Mouse (Mus musculus): ENCODE measurements around the gene Lgi1. TPM values are rescaled to one million over a fixed set of nuclear protein-coding genes. Genes with fewer than 3 reads are reported as not detected.

Lgi1 gene
- polyA plus RNA-seq (2016; fragmentation: Nextera tagmentation; extraction: Ambion mirVana): 4.0 and 4.4 TPM in 2 replicates

DNA sequence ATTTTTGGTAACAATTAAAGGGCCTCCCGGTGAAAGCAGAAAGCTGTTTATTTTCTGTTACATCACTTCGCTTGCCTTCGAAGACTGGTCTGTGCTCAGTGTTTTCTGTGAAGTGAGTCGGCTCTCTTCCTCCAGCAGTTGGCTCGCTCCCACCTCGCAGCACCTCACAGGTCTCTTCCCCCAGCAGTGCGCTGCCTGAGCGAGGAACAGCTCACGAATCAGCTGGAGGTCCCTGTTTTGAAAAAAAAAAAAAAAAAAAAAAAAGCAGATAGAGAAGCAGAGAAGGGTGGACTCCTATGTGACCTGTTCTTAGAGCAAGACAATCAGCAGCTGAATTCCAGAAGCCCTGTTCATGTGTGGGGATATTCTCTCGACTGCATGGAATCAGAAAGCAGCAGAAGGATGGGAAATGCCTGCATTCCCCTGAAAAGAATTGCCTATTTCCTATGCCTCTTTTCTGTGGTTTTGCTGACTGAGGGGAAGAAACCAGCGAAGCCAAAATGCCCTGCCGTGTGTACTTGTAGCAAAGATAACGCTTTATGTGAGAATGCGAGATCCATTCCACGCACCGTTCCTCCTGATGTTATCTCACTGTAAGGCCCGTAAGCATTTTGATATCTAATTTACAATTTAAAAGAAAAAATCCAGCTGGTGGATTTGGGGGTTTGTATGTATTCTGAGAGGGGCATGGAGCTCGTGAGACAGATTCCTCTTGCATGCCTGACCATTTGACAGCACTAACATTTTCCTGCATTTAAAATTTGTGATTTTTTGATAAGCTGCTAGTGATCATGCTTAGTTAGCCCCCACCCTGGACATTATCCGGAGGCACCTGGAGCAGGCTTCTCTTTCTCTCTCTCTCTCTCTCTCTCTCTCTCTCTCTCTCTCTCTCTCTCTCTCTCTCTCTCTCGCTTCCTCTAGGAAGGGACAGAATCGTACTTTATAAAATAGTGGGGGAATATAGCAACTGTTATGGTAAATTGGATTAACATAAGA, at the start of gene Lgi1:
Gene Lgi1, plus strand, starts transcription at position 32 of the 996 bp plus-strand sequence.
- Histone ChIP-seq H3K27me3 (replicated peaks) (no peaks in the 10 kb centered on the region), H3K36me3 (no peaks in the 10 kb centered on the region), H3K27ac (no peak within 1 kb of the TSS), H3K4me2 (replicated peaks) (peak within 1 kb of the TSS; percentile 51), H3K9ac (0 out of 2 replicates have a peak within 1 kb of the TSS, but pooled peaks have one; percentile 23), H3K4me3 (no peak within 1 kb of the TSS), H3K9me3 (no peaks in the 10 kb centered on the region), H3K4me1 (peaks cover 7% of the 10 kb centered on the region; the same call in 1 of the 2 replicates)
- 35% methylated on average over 21 of the region's 21 CpGs for WGBS
- ATAC-seq (ENCODE audit: low FRiP score, low read depth): peak; percentile 72; the same call in 1 of the 2 replicates

DNA sequence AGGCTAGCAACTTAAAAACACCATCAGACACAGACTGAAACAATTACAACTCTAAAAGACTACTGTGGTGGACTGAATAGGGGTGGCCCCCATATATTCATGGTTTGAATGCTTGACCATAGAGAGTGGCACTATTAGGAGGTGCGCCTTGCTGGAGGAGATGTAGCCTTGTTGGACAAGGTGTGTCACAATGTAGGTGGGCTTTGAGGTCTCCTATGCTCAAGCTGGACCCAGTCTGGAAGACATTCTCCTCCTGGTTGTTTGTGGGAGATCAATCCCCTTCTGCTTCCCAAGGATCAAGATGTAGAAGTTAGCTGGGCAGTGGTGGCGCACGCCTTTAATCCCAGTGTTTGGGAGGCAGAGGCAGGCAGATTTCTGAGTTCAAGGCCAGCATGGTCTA, 46.6 kb upstream of the Lgi1 start:
- Histone ChIP-seq H3K27ac (no peak overlapping the region), H3K9ac (no peak overlapping the region), H3K4me2 (replicated peaks) (no peak overlapping the region), H3K4me1 (0 out of 2 replicates have a peak, but pooled peaks cover under 1% of the 10 kb centered on the region), H3K4me3 (no peak overlapping the region), H3K36me3 (peaks cover 28% of the 10 kb centered on the region; the same call in 1 of the 2 replicates), H3K9me3 (no peaks in the 10 kb centered on the region), H3K27me3 (replicated peaks) (no peaks in the 10 kb centered on the region)
- no peak for ATAC-seq (ENCODE audit: low FRiP score, low read depth)
- 99% methylated on average over 3 of the region's 3 CpGs for WGBS

DNA sequence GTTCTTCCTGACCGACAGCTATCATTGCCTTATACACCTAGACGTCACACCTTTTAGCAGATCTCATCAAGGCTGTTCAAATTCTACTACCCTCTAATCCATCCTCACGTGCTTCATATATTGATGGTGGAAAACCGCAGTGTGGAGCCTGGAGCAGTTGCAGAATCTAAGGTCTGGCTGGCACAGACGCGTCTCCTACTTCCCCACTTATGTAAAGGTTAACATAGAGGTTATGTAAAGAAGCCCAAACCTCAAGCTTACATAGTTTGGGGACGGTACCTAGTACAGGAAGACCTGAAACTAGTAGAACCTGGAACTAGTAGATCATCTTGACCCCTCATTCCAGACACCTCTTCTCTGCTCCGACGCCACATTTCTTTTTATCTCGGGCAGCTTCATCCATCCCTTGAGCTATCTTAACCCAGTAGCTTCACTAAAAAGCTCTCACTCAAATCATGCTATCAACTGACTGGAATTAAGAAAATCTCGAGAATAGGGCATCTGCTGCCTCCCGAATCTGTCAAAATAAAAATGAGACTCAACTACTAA, 40.9 kb upstream of the Lgi1 start:
- peak overlapping the region; percentile 80 for H3K27ac ChIP-seq
- WGBS: 12% methylated on average over 12 of the region's 12 CpGs
- peak overlapping the region; percentile 57 for H3K4me3 ChIP-seq

DNA sequence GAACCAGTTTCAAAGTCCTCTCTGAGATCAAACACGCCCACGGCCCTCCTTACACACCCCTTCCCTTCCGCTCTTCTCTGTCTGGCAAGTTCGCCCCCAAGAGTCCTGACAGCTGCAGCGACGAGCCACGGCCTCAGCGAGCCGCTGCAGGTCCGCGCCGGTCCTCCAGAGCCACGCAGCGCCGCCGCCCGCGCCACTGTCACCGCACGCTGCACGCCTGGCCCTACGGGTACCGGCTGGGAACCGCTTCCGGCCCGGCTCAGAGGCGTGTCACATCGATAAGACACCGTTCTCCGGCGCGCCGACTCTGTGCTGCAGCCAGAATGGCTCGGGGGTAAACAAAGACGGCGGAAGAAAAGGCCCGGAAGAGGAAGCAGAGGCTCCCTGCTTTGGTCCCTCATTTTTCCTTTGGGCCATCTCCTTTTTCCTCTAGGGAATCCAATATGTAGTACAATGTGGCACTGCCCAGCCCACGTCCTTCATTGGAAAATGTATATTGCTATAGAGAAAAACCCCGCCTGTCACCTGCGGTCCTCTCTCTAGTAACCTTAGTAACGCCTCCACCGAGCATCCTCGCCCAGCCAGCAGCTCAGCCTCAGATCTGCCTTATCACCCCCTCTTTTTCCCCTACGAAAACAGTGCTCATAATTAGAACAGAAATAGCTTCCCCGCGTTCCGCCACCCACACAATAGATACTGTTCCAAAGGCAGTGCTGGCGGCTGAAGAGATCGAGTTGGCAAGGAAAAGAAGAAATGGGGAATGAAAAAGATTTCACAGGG, 40.2 kb upstream of the Lgi1 start, which contains the start of gene Fra10ac1:
Gene Fra10ac1, minus strand, starts transcription at position 252 of the 780 bp plus-strand sequence.
- H3K36me3 ChIP-seq: no peaks in the 10 kb centered on the region
- peak; percentile 98 for ATAC-seq (ENCODE audit: low FRiP score, low read depth)
- peak within 1 kb of the TSS; percentile 64 for H3K9ac ChIP-seq
- peak within 1 kb of the TSS; percentile 57 for H3K4me3 ChIP-seq
- peak within 1 kb of the TSS; percentile 69 for H3K4me2 ChIP-seq (replicated peaks)
- peak within 1 kb of the TSS; percentile 80 for H3K27ac ChIP-seq
- H3K27me3 ChIP-seq (replicated peaks): no peaks in the 10 kb centered on the region
- under 1% methylated on average over 49 of the region's 49 CpGs for WGBS
- no peaks in the 10 kb centered on the region for H3K9me3 ChIP-seq
- H3K4me1 ChIP-seq: peaks cover 9% of the 10 kb centered on the region

More for the DNA sequence above, 40.9 kb upstream of the Lgi1 start:
- peaks cover 9% of the 10 kb centered on the region for H3K4me1 ChIP-seq
- H3K4me2 ChIP-seq (replicated peaks): peak overlapping the region; percentile 69
- peak; percentile 16 for ATAC-seq (ENCODE audit: low FRiP score, low read depth)
- H3K36me3 ChIP-seq: peaks cover 5% of the 10 kb centered on the region; the same call in 1 of the 2 replicates
- no peaks in the 10 kb centered on the region for H3K27me3 ChIP-seq (replicated peaks)
- H3K9me3 ChIP-seq: no peaks in the 10 kb centered on the region
- peak overlapping the region; percentile 64 for H3K9ac ChIP-seq

DNA sequence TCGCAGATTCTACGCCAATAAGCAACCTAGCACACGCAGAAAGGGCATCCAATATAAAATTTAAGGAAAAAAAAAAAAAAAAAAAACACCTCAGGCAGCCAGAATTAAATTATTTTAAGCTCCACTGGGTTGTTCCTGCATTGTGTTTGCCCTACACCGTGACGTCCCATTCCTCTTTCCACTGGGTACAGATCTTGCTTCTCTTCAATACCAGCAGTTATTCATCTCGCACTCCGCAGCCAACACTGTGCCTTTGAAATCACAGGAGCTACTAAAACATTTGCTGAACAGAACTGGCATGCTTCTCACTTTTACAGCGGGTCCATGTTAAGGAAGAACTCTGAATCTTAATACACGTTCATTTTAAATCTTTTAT, 39.7 kb upstream of the Lgi1 start:
- peak overlapping the region; percentile 80 for H3K27ac ChIP-seq
- peaks cover 9% of the 10 kb centered on the region for H3K4me1 ChIP-seq
- H3K4me2 ChIP-seq (replicated peaks): peak overlapping the region; percentile 69
- H3K4me3 ChIP-seq: peak overlapping the region; percentile 57
- peak overlapping the region; percentile 64 for H3K9ac ChIP-seq
- no peaks in the 10 kb centered on the region for H3K27me3 ChIP-seq (replicated peaks)
- H3K9me3 ChIP-seq: no peaks in the 10 kb centered on the region
- WGBS: 13% methylated on average over 9 of the region's 9 CpGs
- H3K36me3 ChIP-seq: no peaks in the 10 kb centered on the region
- peak; percentile 54 for ATAC-seq (ENCODE audit: low FRiP score, low read depth)

DNA sequence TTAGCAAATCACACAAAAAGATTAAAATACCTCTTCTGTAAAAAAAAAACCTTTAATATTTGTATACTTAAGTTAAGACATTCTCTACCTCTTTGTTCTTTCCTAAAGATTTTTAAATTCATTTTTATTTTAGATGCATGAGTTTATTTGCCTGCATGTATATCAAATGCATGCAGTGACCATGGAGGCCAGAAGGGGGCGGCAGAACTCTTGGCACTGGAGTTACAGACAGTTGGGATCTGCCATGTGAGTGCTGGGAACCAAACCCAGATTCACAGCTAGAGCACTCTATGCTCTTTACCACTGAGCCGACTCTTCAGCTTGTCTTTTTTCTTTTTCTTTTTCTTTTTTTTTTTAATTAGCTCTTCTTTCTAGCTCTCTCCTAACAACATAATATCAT, 35.6 kb upstream of the Lgi1 start:
- WGBS: 56% methylated on average over 2 of the region's 2 CpGs
- no peak overlapping the region for H3K4me2 ChIP-seq (replicated peaks)
- ATAC-seq (ENCODE audit: low FRiP score, low read depth): no peak
- no peaks in the 10 kb centered on the region for H3K27me3 ChIP-seq (replicated peaks)
- H3K4me3 ChIP-seq: no peak overlapping the region
- no peaks in the 10 kb centered on the region for H3K36me3 ChIP-seq
- peaks cover 2% of the 10 kb centered on the region; the same call in 1 of the 2 replicates for H3K4me1 ChIP-seq
- no peak overlapping the region for H3K27ac ChIP-seq
- no peak overlapping the region for H3K9ac ChIP-seq
- H3K9me3 ChIP-seq: no peaks in the 10 kb centered on the region

DNA sequence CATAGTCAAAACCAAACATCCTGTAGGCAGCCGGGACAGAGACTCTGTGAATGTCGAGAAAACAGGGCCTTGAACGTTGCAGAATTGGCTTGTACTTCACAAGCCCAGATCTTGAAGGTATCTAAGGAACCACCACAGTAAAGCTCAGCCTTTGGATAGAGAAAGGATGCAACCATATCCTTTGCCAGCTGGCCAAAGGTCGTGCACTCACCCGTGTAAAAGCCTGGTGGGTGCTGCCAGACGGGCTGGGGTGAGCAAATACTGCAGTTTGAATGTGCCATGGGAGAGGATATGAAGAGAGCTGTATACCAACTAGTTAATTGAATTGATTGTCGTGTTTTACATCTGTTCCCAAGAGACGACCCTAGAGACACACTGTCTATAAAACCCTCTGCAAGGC, 32.2 kb upstream of the Lgi1 start:
- H3K4me3 ChIP-seq: no peak overlapping the region
- H3K27ac ChIP-seq: no peak overlapping the region
- WGBS: 17% methylated on average over 8 of the region's 8 CpGs
- H3K27me3 ChIP-seq (replicated peaks): no peaks in the 10 kb centered on the region
- ATAC-seq (ENCODE audit: low FRiP score, low read depth): no peak
- H3K36me3 ChIP-seq: no peaks in the 10 kb centered on the region
- H3K9me3 ChIP-seq: no peaks in the 10 kb centered on the region
- H3K4me2 ChIP-seq (replicated peaks): no peak overlapping the region
- no peaks in the 10 kb centered on the region for H3K4me1 ChIP-seq
- H3K9ac ChIP-seq: no peak overlapping the region

DNA sequence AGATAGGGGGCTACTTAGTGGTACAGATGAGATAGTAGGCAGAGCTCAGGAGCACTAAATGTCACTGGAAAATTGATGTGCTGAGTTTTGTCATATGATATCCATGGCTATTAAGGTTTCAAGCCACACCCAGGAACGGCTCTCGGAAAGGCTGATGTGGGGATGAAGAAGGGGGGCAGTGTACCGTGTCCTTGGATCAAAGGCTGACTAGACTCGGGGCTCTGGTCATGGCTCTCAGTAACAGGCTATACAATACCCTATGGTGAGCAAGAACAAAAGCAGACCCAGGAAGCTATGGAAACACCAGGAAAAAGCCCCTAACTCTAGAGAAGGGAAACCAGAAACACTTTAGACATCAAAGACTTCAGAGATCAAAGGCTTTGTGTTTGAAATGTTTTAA, 31.8 kb upstream of the Lgi1 start:
- WGBS: 7% methylated on average over 4 of the region's 4 CpGs
- no peaks in the 10 kb centered on the region for H3K4me1 ChIP-seq
- no peak overlapping the region for H3K27ac ChIP-seq
- ATAC-seq (ENCODE audit: low FRiP score, low read depth): no peak
- no peak overlapping the region for H3K4me3 ChIP-seq
- no peaks in the 10 kb centered on the region for H3K9me3 ChIP-seq
- no peaks in the 10 kb centered on the region for H3K27me3 ChIP-seq (replicated peaks)
- H3K9ac ChIP-seq: no peak overlapping the region
- no peaks in the 10 kb centered on the region for H3K36me3 ChIP-seq
- H3K4me2 ChIP-seq (replicated peaks): no peak overlapping the region

DNA sequence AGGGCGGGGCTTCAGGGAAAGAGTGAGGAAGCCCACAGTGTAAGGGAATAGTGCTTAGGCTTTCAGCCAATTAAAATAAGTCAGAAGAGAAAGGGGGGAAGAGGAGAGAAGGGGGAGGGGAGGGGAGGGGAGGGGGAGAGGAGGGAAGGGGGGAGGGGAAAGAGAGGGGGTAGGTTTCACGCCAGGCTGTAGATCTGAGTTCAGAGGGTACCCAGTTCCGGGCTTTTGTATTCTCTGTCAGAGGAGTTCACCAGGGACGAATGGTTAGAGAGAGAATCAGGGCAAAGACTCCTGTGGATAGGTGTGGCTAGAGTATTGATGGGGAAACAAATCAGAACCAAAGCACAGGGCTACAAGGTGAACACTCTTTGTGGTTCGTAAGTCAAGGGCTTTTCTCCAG, 27.8 kb upstream of the Lgi1 start:
- no peak overlapping the region for H3K27ac ChIP-seq
- WGBS: 74% methylated on average over 5 of the region's 5 CpGs
- no peak overlapping the region for H3K9ac ChIP-seq
- peaks cover 11% of the 10 kb centered on the region; the same call in 1 of the 2 replicates for H3K4me1 ChIP-seq
- H3K9me3 ChIP-seq: no peaks in the 10 kb centered on the region
- H3K27me3 ChIP-seq (replicated peaks): no peaks in the 10 kb centered on the region
- H3K4me3 ChIP-seq: no peak overlapping the region
- no peak for ATAC-seq (ENCODE audit: low FRiP score, low read depth)
- H3K4me2 ChIP-seq (replicated peaks): no peak overlapping the region
- H3K36me3 ChIP-seq: no peaks in the 10 kb centered on the region

DNA sequence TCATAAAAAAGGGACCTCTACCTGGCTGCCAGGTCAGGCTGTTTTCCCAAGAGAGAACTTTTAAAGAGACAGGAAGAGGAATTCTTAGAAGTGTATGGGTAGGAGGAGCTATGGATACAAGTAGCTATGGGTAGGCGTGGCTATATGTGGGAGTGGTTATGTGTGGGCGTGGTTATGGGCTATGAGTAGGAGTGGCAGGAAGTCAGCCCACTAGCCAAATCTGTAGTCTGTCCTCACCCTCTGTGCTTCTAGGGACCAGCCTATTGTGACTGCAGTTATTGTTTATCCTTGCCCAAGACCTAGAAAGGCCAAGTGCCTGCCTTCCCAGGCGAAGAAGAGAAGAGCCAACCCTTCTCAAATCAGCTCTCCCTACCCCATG, 26.5 kb upstream of the Lgi1 start:
- Histone ChIP-seq H3K4me1 (peaks cover 11% of the 10 kb centered on the region; the same call in 1 of the 2 replicates), H3K9me3 (no peaks in the 10 kb centered on the region), H3K36me3 (no peaks in the 10 kb centered on the region), H3K27ac (no peak overlapping the region), H3K4me2 (replicated peaks) (no peak overlapping the region), H3K27me3 (replicated peaks) (no peaks in the 10 kb centered on the region), H3K9ac (no peak overlapping the region), H3K4me3 (no peak overlapping the region)
- 44% methylated on average over 3 of the region's 3 CpGs for WGBS
- ATAC-seq (ENCODE audit: low FRiP score, low read depth): peak; percentile 59

DNA sequence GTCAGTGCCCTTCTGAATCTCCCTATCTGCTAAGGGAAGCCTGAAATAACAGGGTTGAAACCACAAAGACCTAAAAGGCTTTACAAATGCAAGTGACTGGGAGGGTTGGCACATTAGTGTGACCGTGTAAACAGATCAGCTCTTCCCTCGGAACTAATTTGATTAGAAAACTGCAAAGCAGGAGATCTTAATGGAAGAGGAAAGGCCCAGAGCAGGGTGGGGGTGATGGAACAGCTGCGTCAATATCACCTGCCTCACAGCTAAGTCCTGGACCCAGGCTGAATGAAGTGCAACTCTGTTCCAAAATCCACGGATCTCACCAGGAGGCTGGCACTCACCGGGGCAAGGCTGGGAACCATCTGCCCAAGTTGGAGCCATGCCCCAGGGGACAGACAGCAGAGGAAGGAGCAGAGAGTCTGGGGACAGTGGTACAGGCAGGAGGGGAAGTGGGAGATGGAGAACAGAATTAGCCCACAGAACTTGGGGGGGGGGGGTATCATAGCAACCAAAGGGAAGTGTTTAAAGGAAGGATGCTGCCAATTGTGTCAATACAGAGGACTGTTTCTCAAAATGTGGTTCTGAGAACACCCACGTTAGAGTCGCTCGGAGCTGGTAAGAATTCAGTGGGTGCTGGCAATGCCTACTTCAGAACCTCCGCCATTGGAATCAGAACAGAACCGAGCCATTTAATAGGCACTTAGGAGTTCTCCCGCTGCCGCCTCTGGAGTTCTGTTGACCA, 26.0 kb upstream of the Lgi1 start:
- Histone ChIP-seq H3K9me3 (no peaks in the 10 kb centered on the region), H3K27ac (peak overlapping the region; percentile 12; the same call in 1 of the 2 replicates), H3K4me2 (replicated peaks) (no peak overlapping the region), H3K4me1 (peaks cover 11% of the 10 kb centered on the region; the same call in 1 of the 2 replicates), H3K4me3 (no peak overlapping the region), H3K27me3 (replicated peaks) (no peaks in the 10 kb centered on the region), H3K36me3 (no peaks in the 10 kb centered on the region), H3K9ac (no peak overlapping the region)
- WGBS: 67% methylated on average over 12 of the region's 12 CpGs
- ATAC-seq (ENCODE audit: low FRiP score, low read depth): peak; percentile 78

All from neural tube, embryonic 12.5 days (tissue).